ENCODE assay signal across 15 mouse cellular contexts in genomic region chr10:88328056-88328450, GRCm38 (mm10).
"Had no signal": no experiment of that assay in that cellular context is flagged by ENCODE, and none has a peak within 500 bp of the region (broad histone marks: within the 10 kb centered on the region; RNA-seq: fewer than 3 reads in every experiment).

No protein-coding gene starts in this region.

- H3K4me1 ChIP-seq: heart, embryonic 10.5 days; heart, embryonic 15.5 days; hindbrain, embryonic 10.5 days; hindbrain, embryonic 12.5 days; intestine, embryonic 15.5 days; limb, embryonic 12.5 days; liver, embryonic 13.5 days; liver, embryonic 15.5 days had no signal

- H3K27ac ChIP-seq: heart, adult 2 months; heart, embryonic 10.5 days; heart, embryonic 13.5 days; heart, embryonic 15.5 days; hindbrain, embryonic 10.5 days; hindbrain, embryonic 12.5 days; hindbrain, embryonic 14.5 days; intestine, embryonic 15.5 days; layer of hippocampus, adult 2 months; left cerebral cortex, adult 2 months; limb, embryonic 10.5 days; limb, embryonic 12.5 days; liver, embryonic 13.5 days; liver, embryonic 15.5 days had no signal

- H3K36me3 ChIP-seq: heart, embryonic 10.5 days; heart, embryonic 13.5 days; heart, embryonic 15.5 days; hindbrain, embryonic 10.5 days; hindbrain, embryonic 12.5 days; intestine, embryonic 15.5 days; limb, embryonic 10.5 days; limb, embryonic 12.5 days; liver, embryonic 13.5 days; liver, embryonic 15.5 days had no signal

- H3K9me3 ChIP-seq: heart, embryonic 10.5 days; heart, embryonic 13.5 days; heart, embryonic 15.5 days; hindbrain, embryonic 10.5 days; hindbrain, embryonic 12.5 days; intestine, embryonic 15.5 days; limb, embryonic 10.5 days; limb, embryonic 12.5 days; liver, embryonic 13.5 days; liver, embryonic 15.5 days had no signal

- H3K4me2 ChIP-seq: liver, embryonic 11.5 days; liver, embryonic 13.5 days; liver, embryonic 15.5 days had no signal

- H3K4me3 ChIP-seq: heart, adult 2 months; heart, embryonic 10.5 days; heart, embryonic 13.5 days; heart, embryonic 15.5 days; hindbrain, embryonic 10.5 days; hindbrain, embryonic 12.5 days; intestine, embryonic 15.5 days; left cerebral cortex, adult 2 months; limb, embryonic 10.5 days; limb, embryonic 12.5 days; liver, embryonic 13.5 days; liver, embryonic 15.5 days had no signal

- H3K27me3 ChIP-seq: heart, embryonic 13.5 days; heart, embryonic 15.5 days; hindbrain, embryonic 12.5 days; intestine, embryonic 15.5 days; liver, embryonic 13.5 days; liver, embryonic 15.5 days had no signal

- H3K9ac ChIP-seq: heart, embryonic 13.5 days; heart, embryonic 15.5 days; hindbrain, embryonic 12.5 days; intestine, embryonic 15.5 days; limb, embryonic 12.5 days; liver, embryonic 13.5 days; liver, embryonic 15.5 days had no signal
